Mouse (Mus musculus): ENCODE measurements around the gene Cacna1a. TPM values are rescaled to one million over a fixed set of nuclear protein-coding genes. Genes with fewer than 3 reads are reported as not detected.

Cacna1a gene
- total and polyA plus RNA-seq, 2 experiments from 2014 or later: 4.2 to 8.6 TPM

GRCm38 (mm10) chr8:84640617-84641294 is 252.5 kb downstream of the Cacna1a start:
- Histone ChIP-seq H3K36me3 (replicated peaks; ENCODE audit: control insufficient read depth, insufficient read depth, low read length) (no peaks in the 10 kb centered on the region), H3K9me3 (replicated peaks; ENCODE audit: control insufficient read depth, low read length) (no peaks in the 10 kb centered on the region), H3K27me3 (ENCODE audit: control insufficient read depth, insufficient read depth, low read length) (no peaks in the 10 kb centered on the region), H3K4me3 (ENCODE audit: low read depth, low read length) (no peak overlapping the region), H3K4me1 (ENCODE audit: control insufficient read depth, insufficient read depth) (no peaks in the 10 kb centered on the region), H3K4me2 (ENCODE audit: low read depth, low read length) (no peak overlapping the region; the same call in 1 of the 2 replicates), H3K27ac (ENCODE audit: low read depth) (no peak overlapping the region), H3K9ac (replicated peaks; ENCODE audit: low read depth, low read length) (no peak overlapping the region)
- ATAC-seq (ENCODE audit: insufficient read depth, low read depth): no peak
- 76% methylated on average over 7 of the region's 7 CpGs for WGBS
- DNase-seq (ENCODE audit: low spot score): no peak
- TF ChIP-seq EP300 (IDR thresholded peaks at IDR 0.05; ENCODE audit: low read depth): no peak
- no peak for TF ChIP-seq CTCF (IDR thresholded peaks at IDR 0.05; ENCODE audit: low read depth)

DNA sequence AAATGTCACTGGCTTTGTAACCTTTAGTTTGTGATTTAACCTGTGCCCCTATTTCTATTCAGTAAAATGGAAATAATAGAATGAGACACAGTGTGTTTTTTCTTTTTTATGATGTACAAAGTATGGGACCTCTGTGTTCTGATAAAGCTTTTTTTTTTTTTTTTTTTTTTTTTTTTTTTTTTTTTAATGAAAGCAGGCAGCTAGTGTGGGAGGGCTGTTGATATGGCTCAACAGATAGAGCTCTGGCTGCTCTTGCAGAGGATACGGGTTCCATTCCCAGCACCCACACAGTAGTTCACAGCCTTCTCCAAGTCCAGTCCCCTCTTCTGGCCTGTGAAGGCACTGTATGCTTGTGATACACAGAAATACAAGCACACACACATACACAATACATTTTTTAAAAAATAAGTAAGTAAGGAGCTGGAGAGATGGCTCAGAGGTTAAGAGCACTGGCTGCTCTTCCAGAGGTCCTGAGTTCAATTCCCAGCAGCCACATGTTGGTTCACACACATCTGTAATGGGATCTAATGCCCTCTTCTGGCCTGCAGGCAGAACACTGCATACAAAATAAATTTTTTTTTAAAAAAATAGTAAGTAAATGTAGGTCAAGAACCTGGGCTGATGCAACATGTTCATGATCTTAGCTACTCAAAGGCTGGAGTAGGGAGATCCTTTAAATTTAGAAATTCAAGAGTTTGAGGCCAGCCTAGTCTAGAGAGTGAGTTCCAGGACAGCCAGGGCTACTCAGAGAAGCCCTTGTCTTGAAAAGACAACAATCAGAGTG is 253.5 kb downstream of the Cacna1a start:
- no peak overlapping the region for H3K4me3 ChIP-seq (ENCODE audit: low read depth, low read length)
- H3K27me3 ChIP-seq (ENCODE audit: control insufficient read depth, insufficient read depth, low read length): no peaks in the 10 kb centered on the region
- ATAC-seq (ENCODE audit: insufficient read depth, low read depth): no peak
- no peak for DNase-seq (ENCODE audit: low spot score)
- no peaks in the 10 kb centered on the region for H3K4me1 ChIP-seq (ENCODE audit: control insufficient read depth, insufficient read depth)
- no peak overlapping the region for H3K4me2 ChIP-seq (ENCODE audit: low read depth, low read length)
- H3K9ac ChIP-seq (replicated peaks; ENCODE audit: low read depth, low read length): no peak overlapping the region
- no peaks in the 10 kb centered on the region for H3K36me3 ChIP-seq (replicated peaks; ENCODE audit: control insufficient read depth, insufficient read depth, low read length)
- H3K9me3 ChIP-seq (replicated peaks; ENCODE audit: control insufficient read depth, low read length): no peaks in the 10 kb centered on the region
- TF ChIP-seq EP300 (IDR thresholded peaks at IDR 0.05; ENCODE audit: low read depth): no peak
- TF ChIP-seq CTCF (IDR thresholded peaks at IDR 0.05; ENCODE audit: low read depth): no peak
- H3K27ac ChIP-seq (ENCODE audit: low read depth): no peak overlapping the region
- WGBS: 53% methylated on average over 1 of the region's 1 CpGs

GRCm38 (mm10) chr8:84643019-84643418 is 254.8 kb downstream of the Cacna1a start:
- Histone ChIP-seq H3K4me1 (ENCODE audit: control insufficient read depth, insufficient read depth) (peaks cover 9% of the 10 kb centered on the region; the same call in 1 of the 2 replicates), H3K4me3 (ENCODE audit: low read depth, low read length) (no peak overlapping the region), H3K4me2 (ENCODE audit: low read depth, low read length) (no peak overlapping the region), H3K27ac (ENCODE audit: low read depth) (no peak overlapping the region), H3K36me3 (replicated peaks; ENCODE audit: control insufficient read depth, insufficient read depth, low read length) (no peaks in the 10 kb centered on the region), H3K27me3 (ENCODE audit: control insufficient read depth, insufficient read depth, low read length) (no peaks in the 10 kb centered on the region), H3K9me3 (replicated peaks; ENCODE audit: control insufficient read depth, low read length) (no peaks in the 10 kb centered on the region), H3K9ac (replicated peaks; ENCODE audit: low read depth, low read length) (no peak overlapping the region)
- DNase-seq (ENCODE audit: low spot score) (no peak), ATAC-seq (ENCODE audit: insufficient read depth, low read depth) (no peak)
- TF ChIP-seq CTCF (IDR thresholded peaks at IDR 0.05; ENCODE audit: low read depth): no peak
- no peak for TF ChIP-seq EP300 (IDR thresholded peaks at IDR 0.05; ENCODE audit: low read depth)
- WGBS: 67% methylated on average over 5 of the region's 5 CpGs

DNA sequence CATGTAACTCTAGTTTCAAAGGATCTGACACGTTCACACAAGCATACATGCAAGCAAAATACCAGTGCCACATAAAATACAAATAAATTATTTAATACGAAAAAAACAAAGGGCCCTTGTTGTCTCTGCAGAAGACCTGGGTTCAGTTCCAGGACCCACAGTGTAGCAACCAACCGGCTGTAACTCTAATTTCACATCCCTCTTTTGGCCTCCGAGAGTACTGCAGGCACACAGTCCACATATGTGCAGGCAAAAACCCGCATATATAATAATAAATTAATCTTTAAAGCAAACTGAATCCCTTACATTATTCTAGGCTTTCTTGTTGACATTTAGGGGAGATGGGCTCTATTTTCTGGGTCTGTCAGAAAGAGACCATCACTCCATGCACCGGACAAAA is 258.6 kb downstream of the Cacna1a start:
- ATAC-seq (ENCODE audit: insufficient read depth, low read depth): no peak
- WGBS: 50% methylated on average over 6 of the region's 6 CpGs
- Histone ChIP-seq H3K27me3 (ENCODE audit: control insufficient read depth, insufficient read depth, low read length) (no peaks in the 10 kb centered on the region), H3K4me2 (ENCODE audit: low read depth, low read length) (peak overlapping the region; percentile 33), H3K4me1 (ENCODE audit: control insufficient read depth, insufficient read depth) (peaks cover 9% of the 10 kb centered on the region; the same call in 1 of the 2 replicates), H3K4me3 (ENCODE audit: low read depth, low read length) (no peak overlapping the region), H3K9me3 (replicated peaks; ENCODE audit: control insufficient read depth, low read length) (no peaks in the 10 kb centered on the region), H3K36me3 (replicated peaks; ENCODE audit: control insufficient read depth, insufficient read depth, low read length) (no peaks in the 10 kb centered on the region), H3K9ac (replicated peaks; ENCODE audit: low read depth, low read length) (no peak overlapping the region), H3K27ac (ENCODE audit: low read depth) (peak overlapping the region; percentile 49; the same call in 1 of the 2 replicates)
- no peak for TF ChIP-seq CTCF (IDR thresholded peaks at IDR 0.05; ENCODE audit: low read depth)
- TF ChIP-seq EP300 (IDR thresholded peaks at IDR 0.05; ENCODE audit: low read depth): no peak
- DNase-seq (ENCODE audit: low spot score): no peak

DNA sequence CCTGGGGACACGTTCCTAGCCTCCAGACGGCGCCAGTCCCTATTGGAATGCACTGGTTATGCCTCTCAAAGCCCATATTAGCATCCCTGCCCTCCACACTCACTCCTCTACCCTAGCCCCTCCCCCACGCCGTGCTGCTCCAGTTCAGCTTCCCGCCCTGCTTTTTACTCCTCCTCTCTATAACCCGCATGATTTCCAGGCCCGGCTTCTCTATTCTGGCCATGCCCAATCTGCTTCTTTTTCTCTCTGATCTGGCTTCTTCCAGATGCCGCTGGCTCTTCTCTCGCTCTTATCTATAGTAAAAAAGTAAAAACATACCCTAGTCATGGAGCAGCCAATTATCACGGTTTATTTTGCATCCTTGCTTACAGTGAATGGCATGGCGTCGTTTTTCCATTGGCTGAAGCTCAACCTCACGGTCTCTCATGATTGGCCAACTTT is 259.2 kb downstream of the Cacna1a start:
- Histone ChIP-seq H3K27ac (ENCODE audit: low read depth) (peak overlapping the region; percentile 49; the same call in 1 of the 2 replicates), H3K4me1 (ENCODE audit: control insufficient read depth, insufficient read depth) (peaks cover 9% of the 10 kb centered on the region; the same call in 1 of the 2 replicates), H3K4me3 (ENCODE audit: low read depth, low read length) (no peak overlapping the region), H3K27me3 (ENCODE audit: control insufficient read depth, insufficient read depth, low read length) (no peaks in the 10 kb centered on the region), H3K4me2 (ENCODE audit: low read depth, low read length) (peak overlapping the region; percentile 33), H3K9me3 (replicated peaks; ENCODE audit: control insufficient read depth, low read length) (no peaks in the 10 kb centered on the region), H3K9ac (replicated peaks; ENCODE audit: low read depth, low read length) (no peak overlapping the region), H3K36me3 (replicated peaks; ENCODE audit: control insufficient read depth, insufficient read depth, low read length) (no peaks in the 10 kb centered on the region)
- TF ChIP-seq CTCF (IDR thresholded peaks at IDR 0.05; ENCODE audit: low read depth) (0 out of 2 replicates have a peak, but pooled peaks have one; percentile 2), EP300 (IDR thresholded peaks at IDR 0.05; ENCODE audit: low read depth) (no peak)
- DNase-seq (ENCODE audit: low spot score) (peak; percentile 20), ATAC-seq (ENCODE audit: insufficient read depth, low read depth) (peak; percentile 62)
- 3% methylated on average over 14 of the region's 14 CpGs for WGBS
